Mouse (Mus musculus) mouse embryonic stem cell (cell line): ENCODE data around the gene Hagh.

Source experiments
- in situ Hi-C, 2 experiments: fragments of 300-500 bp; cut with MboI; formaldehyde crosslinking; loops; 1 replicate in 1 of 2; 3 replicates in 1 of 2; pipeline ENCODE4 v1.14.3; 2019 to 2020; ENCODE audit warnings: low sequenced_read_pairs in 2 of 2, low pct_unique_long_range_greater_than_20kb in 1 of 2, mixed read lengths in 1 of 2; ENCODE audit not compliant: unreplicated experiment in 1 of 2

Gene Hagh

DNA sequence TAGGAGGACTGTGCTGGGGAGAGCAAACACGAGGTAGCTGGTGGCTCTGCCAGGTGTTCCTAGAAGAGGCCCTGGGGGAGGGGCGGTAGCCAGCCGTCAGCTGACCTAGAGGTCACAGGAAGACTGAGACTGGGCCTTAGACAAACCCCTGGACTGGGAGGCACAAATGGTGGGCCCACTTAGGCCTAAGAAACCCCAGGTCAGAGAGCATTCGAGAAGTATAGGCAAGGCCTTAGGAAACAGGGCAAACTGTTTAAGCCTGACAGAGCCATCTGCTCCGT lies 38.1 kb downstream of the Hagh start:
- in situ Hi-C loops = no loop called here

- in situ Hi-C loops = no loop called here
These were observed 38.6 kb downstream of the Hagh start for GRCm38 (mm10) chr17:24878531-24878930.

- in situ Hi-C loops = no loop called here
These were observed 41.9 kb downstream of the Hagh start for GRCm38 (mm10) chr17:24881738-24882440.

DNA sequence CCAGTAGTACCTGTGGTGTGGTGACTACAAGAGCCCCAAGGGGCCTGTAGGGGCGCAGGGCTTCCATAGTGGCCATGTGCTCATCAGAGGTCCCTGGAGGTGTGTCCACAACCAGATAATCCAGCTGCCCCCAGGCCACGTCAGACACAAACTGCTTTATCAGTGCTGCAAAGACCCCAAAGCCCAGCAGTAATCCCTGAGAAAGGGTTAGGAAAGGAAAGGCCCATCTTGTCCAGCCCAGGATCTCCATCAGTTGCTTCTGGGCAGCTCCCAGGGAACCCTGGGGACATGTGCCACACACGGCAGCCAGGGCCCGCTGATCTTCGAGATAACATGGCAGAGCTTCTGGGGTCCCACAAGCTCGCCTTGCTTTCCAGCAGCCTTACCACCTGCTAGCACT lies 44.4 kb downstream of the Hagh start:
- in situ Hi-C loops = no loop called here

GRCm38 (mm10) chr17:24885356-24886133 lies 45.6 kb downstream of the Hagh start:
- in situ Hi-C loops = no loop called here

DNA sequence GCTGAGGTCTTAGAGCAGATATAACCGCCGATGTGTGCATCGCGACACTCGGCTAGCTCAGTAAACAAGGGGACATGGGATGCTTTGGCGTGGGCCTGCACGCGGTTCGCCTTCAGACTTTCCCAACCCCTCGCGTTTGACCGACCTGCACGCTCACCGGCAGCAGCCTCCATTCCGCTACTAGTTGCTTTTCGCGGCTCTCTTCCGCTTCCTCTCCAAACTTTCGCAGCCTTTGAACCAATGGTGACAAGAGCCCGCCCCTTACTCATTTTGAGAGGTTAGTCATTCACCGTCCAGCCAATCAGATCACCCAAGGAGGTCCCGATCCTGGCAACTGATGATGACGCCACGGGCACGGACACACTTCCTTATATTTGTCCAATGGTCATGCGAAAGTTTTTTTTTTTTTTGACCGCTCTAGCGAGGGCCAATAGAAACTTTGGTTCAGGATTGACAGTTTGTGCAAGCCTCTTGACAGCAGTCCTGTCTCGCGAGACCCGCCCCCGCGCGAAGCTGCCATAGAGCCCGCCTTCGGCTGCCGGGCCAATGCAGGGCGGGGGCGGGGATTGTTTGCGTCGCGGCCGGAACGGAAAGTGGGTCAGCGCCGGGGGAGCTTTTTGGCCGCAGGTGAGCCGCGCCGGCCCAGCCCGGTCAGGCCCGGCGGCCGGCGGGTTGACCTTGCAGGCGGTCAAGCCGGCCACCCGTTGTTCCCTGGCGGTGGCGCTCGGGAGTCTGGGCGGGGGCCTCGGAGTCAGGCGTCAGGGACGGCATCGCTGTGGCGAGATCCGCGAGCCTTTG lies 46.4 kb downstream of the Hagh start, which contains the start of the genes Nubp2 and Spsb3:
Nubp2 (minus strand) TSS at position 216 of the 798 bp plus-strand sequence.
Spsb3 (plus strand) TSS at position 510 of the 798 bp plus-strand sequence.
- in situ Hi-C loops = no loop called here

DNA sequence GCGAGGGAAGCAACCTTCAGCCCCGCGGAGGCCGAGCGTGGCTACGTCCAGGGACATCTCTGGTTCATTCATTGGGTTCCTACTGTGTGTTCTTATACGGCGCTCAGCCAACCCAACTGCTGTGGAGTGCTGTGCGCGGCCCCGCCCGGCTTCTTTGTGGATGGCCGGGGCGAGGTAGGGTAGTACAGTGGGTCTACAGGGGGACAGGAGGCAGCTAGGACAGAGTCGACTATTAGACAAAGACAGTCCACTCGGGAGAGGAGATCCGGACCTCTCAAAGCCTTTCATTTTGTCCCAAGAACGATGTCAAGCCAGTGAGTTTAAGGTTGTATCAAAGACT lies 47.0 kb downstream of the Hagh start:
- in situ Hi-C loops = no loop called here

GRCm38 (mm10) chr17:24887291-24888080 lies 47.5 kb downstream of the Hagh start:
- in situ Hi-C loops = no loop called here

DNA sequence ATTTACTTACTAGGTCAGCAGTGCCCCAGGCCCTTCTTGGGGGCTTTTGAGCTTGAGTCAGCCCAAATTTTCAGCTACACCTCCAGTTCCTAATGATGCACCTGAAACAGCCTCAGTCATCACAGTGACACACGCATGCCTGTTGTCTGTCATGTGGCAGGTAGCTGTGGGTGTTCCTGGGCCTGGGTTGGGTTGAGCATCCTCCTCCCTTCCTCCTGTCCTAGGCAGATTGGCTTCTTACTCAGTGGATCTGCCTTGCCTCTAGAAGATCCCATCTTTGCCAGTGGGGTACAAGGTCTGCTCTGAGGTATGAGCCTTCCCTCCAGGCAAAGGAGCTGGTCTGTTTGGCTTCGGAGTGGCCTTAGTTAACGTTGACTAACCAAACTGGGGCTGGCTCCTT lies 48.9 kb downstream of the Hagh start:
- in situ Hi-C loops = no loop called here

DNA sequence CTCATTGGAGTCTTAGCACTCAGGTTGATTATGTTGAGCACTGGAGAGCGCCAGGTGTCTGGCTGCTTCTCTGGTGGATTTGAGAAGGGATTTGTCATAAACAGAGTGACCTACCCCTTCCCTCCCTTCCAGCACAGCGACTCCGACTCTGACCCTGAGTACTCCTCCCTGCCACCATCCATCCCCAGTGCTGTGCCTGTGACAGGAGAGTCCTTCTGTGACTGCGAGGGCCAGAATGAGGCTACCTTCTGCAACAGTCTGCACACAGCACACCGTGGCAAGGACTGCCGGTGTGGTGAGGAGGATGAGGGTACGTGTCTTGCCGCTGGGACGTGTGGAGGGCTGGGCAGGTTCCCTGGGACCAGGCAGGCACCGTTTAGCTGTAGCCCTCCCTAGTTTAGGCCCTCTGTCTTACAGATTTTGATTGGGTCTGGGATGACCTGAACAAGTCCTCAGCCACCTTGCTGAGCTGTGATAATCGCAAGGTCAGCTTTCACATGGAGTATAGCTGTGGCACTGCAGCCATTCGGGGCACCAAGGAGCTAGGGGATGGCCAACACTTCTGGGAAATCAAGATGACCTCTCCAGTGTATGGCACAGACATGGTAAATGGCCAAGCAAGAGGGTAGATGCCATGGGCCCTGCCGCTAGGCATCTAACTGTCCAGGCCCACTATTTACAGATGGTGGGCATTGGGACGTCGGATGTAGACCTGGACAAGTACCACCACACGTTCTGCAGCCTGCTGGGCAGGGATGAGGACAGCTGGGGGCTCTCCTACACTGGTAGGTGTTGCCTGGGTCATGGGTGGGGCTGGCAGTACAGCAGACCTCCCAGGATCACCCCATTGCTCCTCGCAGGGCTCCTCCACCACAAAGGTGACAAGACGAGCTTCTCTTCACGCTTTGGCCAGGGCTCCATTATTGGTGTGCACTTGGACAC lies 50.5 kb downstream of the Hagh start:
- in situ Hi-C loops = no loop called here

DNA sequence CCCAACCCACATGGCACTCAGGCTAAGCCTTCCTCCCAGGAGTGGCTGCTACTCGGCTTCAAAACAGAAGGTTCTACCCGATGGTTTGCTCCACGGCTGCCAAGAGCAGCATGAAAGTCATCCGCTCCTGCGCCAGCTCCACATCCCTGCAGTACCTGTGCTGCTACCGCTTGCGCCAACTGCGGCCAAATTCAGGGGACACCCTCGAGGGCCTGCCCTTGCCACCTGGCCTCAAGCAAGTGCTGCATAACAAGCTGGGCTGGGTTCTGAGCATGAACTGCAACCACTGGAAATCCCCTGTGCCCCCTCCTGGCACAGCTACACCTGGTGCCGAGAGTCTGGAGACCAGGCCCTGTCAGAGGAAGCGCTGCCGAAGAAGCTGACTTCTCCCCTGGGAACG lies 51.4 kb downstream of the Hagh start:
- in situ Hi-C loops = no loop called here

GRCm38 (mm10) chr17:24892785-24893184 lies 52.8 kb downstream of the Hagh start:
- in situ Hi-C loops = no loop called here

DNA sequence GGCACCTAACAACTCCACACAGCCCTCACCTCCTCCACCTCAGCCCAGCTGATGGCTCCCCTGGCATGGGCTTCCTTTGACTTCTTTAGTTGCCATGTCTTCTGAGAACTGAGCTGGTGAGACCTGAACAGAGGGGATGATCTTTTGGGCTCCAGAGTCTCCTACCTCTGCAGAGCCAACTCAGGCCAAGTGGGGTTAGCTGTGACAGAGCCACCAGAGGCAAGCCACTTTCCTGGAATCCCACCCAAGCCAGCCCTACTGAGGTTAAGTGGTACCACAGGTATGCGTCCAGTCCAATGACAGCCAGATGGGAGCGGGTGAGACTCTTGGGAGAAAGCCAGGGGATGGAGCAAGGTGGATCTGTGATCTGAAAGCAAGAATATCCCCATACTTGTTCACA lies 53.3 kb downstream of the Hagh start:
- in situ Hi-C loops = no loop called here

DNA sequence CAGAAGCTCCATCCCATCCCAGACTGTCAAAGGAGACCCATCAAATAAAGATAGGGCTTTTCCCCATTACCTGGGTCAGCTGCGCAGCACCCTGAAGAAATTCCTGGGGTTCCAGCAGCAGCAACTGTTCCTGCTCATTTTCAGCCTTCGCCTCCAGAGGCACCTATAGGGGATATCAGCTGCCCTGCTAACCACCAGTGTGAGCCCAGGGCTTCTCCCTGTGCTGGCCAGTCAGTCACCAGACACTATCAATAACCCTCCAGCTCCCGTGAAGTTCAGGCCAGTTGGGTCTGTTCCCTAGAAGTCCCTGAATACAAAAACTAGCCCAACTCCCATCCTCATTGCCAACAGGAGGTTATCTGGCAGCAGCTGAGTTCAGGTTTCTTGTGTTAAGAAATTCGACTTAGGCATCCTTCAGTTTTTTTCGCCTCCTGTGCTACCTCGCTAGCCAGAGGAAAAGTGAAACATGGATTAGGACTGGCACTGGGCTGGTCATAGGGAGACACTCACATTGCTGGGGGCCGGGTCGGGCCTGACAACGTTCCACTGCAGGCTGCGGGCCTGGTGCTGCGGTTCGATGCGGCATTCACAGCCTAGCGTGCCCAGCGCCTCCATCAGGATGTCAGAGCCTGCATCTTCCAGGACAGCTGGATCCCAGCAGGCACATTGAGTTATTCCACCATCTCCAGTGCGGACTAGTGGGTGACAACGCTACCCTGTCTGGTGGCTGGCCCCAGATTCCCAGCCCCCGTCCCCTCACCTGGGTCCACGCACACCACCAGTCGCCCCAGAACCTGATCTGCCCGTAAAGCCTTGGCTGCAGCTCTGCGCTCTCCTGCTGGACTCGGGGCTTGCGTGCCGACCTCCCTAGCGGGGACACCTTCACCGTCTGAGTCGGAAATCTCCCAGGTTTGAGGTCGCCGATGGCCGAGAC lies 54.4 kb downstream of the Hagh start:
- in situ Hi-C loops = no loop called here

- in situ Hi-C loops = no loop called here
These were observed 55.1 kb downstream of the Hagh start, which contains the start of the genes Eme2 and Mrps34 for GRCm38 (mm10) chr17:24894995-24895547. Gene Eme2 (minus strand): TSS chr17:24895087. Gene Mrps34 (plus strand): TSS chr17:24895116.

DNA sequence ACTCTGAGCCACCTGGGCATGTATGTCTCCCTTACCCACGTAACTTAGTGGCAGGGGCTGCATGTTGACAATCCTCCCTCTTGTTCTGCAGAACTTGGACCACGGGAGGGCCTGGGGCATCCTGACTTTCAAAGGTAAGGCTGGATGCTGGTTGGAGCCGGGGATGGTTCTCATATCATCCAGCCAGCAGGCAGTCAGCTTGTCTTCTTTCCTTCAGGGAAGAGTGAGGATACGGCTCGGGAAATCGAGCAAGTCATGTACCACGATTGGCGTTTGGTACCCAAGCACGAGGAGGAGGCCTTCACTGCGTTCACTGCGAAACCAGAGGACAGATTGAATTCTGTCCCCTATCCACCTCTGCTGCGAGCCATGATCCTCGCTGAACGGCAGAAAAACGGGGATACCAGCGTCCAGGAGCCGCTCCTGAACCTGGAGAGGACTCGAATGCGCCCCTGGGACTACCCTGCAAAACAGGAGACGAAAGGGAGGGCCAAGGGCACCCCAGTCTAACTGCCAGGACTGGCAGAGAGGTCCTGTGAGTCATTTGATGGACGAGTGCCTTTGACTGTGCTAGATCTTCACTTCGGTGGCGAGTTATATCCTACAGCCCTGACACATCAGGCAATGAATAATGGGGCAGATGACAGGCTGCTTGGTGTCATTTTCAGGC lies 55.8 kb downstream of the Hagh start:
- in situ Hi-C loops = no loop called here
